14 mouse cellular contexts compared by ENCODE assay signal in genomic region chr5:119137821-119138221, GRCm38 (mm10).
A peak's percentile ranks its signal among the peaks of the same experiment; 100 is the strongest.
DNase-seq lines count a peak whose midpoint lies in the region; ATAC-seq lines count a peak whose summit lies in the region.
"Had no signal": no experiment of that assay in that cellular context is flagged by ENCODE, and none has a peak within 500 bp of the region (broad histone marks: within the 10 kb centered on the region; RNA-seq: fewer than 3 reads in every experiment).

No protein-coding gene starts in this region.

- ATAC-seq in stomach, embryonic 16.5 days (ENCODE audit: insufficient read depth, low FRiP score), result no peak
- no peak for ATAC-seq in heart, embryonic 11.5 days (replicated peaks; ENCODE audit: insufficient number of reproducible peaks, low FRiP score, low TSS enrichment)
- ATAC-seq: forebrain, embryonic 14.5 days; liver, postnatal 0 days had no signal

- no peaks in the 10 kb centered on the region for H3K36me3 ChIP-seq in embryonic facial prominence, embryonic 10.5 days (replicated peaks)
- H3K36me3 ChIP-seq in stomach, embryonic 16.5 days (ENCODE audit: control insufficient read depth, insufficient read depth, low read length), result no peaks in the 10 kb centered on the region
- H3K36me3 ChIP-seq in heart, embryonic 11.5 days (ENCODE audit: control insufficient read depth, insufficient read depth, low read length), result no peaks in the 10 kb centered on the region
- H3K36me3 ChIP-seq: hindbrain, embryonic 13.5 days had no signal

- peak overlapping the region; percentile 52 for H3K4me2 ChIP-seq in stomach, embryonic 16.5 days (ENCODE audit: low read depth, low read length)
- no peak overlapping the region for H3K4me2 ChIP-seq in heart, embryonic 11.5 days
- H3K4me2 ChIP-seq: hindbrain, embryonic 13.5 days had no signal

- H3K9ac ChIP-seq in stomach, embryonic 16.5 days (ENCODE audit: low read length), result peak overlapping the region; percentile 54; the same call in 1 of the 2 replicates
- no peak overlapping the region for H3K9ac ChIP-seq in heart, embryonic 11.5 days (ENCODE audit: low read depth, low read length)
- H3K9ac ChIP-seq: hindbrain, embryonic 13.5 days; liver, postnatal 0 days had no signal

- H3K4me1 ChIP-seq in embryonic facial prominence, embryonic 10.5 days, result peaks cover 53% of the 10 kb centered on the region
- H3K4me1 ChIP-seq in stomach, embryonic 16.5 days (ENCODE audit: control insufficient read depth, insufficient read depth, low read length), result peaks cover 24% of the 10 kb centered on the region
- no peaks in the 10 kb centered on the region; the same call in 1 of the 2 replicates for H3K4me1 ChIP-seq in heart, embryonic 11.5 days (ENCODE audit: control insufficient read depth, insufficient read depth, low read length)

- peak; percentile 18 for DNase-seq in kidney, adult 9 months
- no peak for DNase-seq in kidney, adult 11 months
- DNase-seq in embryonic facial prominence, embryonic 10.5 days (ENCODE audit: low spot score), result no peak
- peak; percentile 44 for DNase-seq in kidney, postnatal 10 days
- DNase-seq in heart, adult 18-20 months, result no peak
- DNase-seq: cerebellum, postnatal 14 days; liver, postnatal 0 days; thymus, postnatal 4 days had no signal

- 74% methylated on average over 10 of the region's 10 CpGs for WGBS in embryonic facial prominence, embryonic 10.5 days
- 36% methylated on average over 10 of the region's 10 CpGs for WGBS in stomach, embryonic 16.5 days
- WGBS in heart, embryonic 11.5 days (ENCODE audit: insufficient replicate concordance), result 73% methylated on average over 10 of the region's 10 CpGs

- 0 out of 2 replicates have a peak overlapping the region, but pooled peaks have one; percentile 48 for H3K27ac ChIP-seq in embryonic facial prominence, embryonic 10.5 days (replicated peaks)
- H3K27ac ChIP-seq in stomach, embryonic 16.5 days (ENCODE audit: low read length), result peak overlapping the region; percentile 77
- H3K27ac ChIP-seq in heart, embryonic 11.5 days (ENCODE audit: low read depth, low read length), result no peak overlapping the region
- H3K27ac ChIP-seq: heart, adult 2 months; hindbrain, embryonic 13.5 days had no signal

- no peak overlapping the region for H3K4me3 ChIP-seq in embryonic facial prominence, embryonic 10.5 days
- peak overlapping the region; percentile 34 for H3K4me3 ChIP-seq in stomach, embryonic 16.5 days (replicated peaks; ENCODE audit: low read length)
- no peak overlapping the region for H3K4me3 ChIP-seq in heart, embryonic 11.5 days (ENCODE audit: low read depth, low read length)
- H3K4me3 ChIP-seq: heart, adult 2 months; hindbrain, embryonic 13.5 days had no signal

- H3K9me3 ChIP-seq in embryonic facial prominence, embryonic 10.5 days, result no peaks in the 10 kb centered on the region
- no peaks in the 10 kb centered on the region for H3K9me3 ChIP-seq in stomach, embryonic 16.5 days (replicated peaks; ENCODE audit: control insufficient read depth, low read length)
- H3K9me3 ChIP-seq in heart, embryonic 11.5 days (replicated peaks; ENCODE audit: control insufficient read depth, low read length), result no peaks in the 10 kb centered on the region
- H3K9me3 ChIP-seq: hindbrain, embryonic 13.5 days had no signal

- peaks cover 80% of the 10 kb centered on the region for H3K27me3 ChIP-seq in embryonic facial prominence, embryonic 10.5 days (replicated peaks; ENCODE audit: low read depth, poor library complexity, severe bottlenecking)
- no peaks in the 10 kb centered on the region for H3K27me3 ChIP-seq in stomach, embryonic 16.5 days (ENCODE audit: control insufficient read depth, insufficient read depth, low read length)
- peaks cover 12% of the 10 kb centered on the region for H3K27me3 ChIP-seq in heart, embryonic 11.5 days (ENCODE audit: control insufficient read depth, insufficient read depth, low read length)
- H3K27me3 ChIP-seq: CH12.LX; hindbrain, embryonic 13.5 days had no signal

Comparison
In these comparisons a context has a peak if more than half of its experiments do, and no peak if none do; other contexts are left out.
1. DNase-seq: peak in kidney, adult 9 months (single experiment) and kidney, postnatal 10 days (single experiment); none in kidney, adult 11 months (single experiment), embryonic facial prominence, embryonic 10.5 days (single experiment) and heart, adult 18-20 months (0 of 2).